Mouse (Mus musculus) layer of hippocampus, adult 9-10 months (tissue): Measurements from ENCODE around the gene Trim2.

Experiments
- DNase-seq: peaks from one replicate; pipeline ENCODE4 v3.0.0; 2022; ENCODE audit warnings: low spot score

Gene Trim2

DNA sequence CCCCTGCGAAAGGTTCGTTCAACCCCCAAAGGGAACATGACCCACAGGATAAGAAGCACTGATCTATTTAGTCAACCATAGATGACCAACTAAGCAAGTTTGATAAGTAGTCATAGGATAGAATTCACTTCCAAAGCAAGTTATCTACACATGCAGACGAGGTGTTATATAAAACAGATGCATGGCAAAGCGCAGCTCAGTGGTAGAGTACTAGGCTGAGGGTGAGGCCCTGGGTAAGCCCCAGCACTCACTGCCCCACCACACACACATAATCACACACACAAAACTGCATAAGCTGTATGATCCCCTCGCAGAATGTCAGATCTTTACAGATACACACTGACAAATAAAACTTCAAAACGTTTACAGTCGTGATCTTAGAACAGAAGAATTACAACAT is 170.2 kb downstream of the Trim2 start:
- no peak for DNase-seq

DNA sequence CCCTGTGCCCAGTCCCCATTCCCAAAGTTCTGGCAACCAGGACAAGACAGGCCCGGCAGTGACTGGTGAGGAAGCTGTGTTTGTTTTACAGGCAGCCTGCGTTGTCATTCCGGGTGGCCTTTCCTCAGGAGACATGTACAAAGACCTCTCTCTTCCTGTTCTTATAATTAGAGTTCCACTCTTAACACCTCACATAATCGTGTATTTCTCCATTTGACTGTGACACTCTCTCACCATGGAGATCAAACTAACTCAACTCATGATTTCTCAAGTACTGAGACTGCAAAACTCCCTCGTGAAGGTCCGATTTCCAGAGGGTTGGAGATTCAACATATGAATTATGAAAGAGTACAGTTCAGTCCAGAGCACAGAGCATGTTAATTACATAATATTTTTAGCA is 170.7 kb downstream of the Trim2 start:
- no peak for DNase-seq

DNA sequence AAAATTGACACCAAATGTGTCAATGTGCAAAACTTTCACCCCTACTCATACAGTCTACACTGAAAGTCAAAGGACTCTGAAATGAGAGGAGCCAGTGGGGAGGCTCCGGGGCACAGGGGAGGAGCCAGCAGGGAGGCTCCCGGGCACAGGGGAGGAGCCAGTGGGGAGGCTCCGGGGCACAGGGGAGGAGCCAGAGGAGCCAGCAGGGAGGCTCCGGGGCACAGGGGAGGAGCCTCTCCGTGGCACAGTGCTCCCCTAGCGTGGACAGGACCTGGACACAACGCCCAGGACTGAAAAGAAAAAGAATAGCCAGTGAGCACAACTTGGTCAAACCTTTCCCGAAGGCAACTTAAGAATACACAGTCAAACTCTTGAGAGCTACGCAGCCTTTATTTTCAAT is 171.3 kb downstream of the Trim2 start:
- DNase-seq = no peak

DNA sequence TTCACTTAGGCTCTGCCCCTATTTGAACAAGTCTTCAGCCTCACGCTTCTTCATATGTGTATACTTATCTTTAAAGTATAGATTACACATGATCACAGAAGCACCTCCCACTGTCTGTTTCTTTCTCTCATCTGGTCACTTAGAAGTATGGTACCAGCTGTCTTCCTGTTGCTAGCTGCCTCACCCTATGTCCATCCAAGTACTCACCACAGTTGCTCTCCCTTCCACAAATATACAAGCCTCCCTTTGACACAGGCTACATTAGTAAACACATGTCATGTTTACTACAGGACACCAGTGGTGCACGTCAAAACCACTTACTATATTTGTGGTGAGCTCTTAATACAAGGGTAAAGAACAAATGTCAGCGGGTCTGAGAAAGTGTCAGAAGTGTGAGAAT is 175.3 kb downstream of the Trim2 start:
- DNase-seq = no peak

DNA sequence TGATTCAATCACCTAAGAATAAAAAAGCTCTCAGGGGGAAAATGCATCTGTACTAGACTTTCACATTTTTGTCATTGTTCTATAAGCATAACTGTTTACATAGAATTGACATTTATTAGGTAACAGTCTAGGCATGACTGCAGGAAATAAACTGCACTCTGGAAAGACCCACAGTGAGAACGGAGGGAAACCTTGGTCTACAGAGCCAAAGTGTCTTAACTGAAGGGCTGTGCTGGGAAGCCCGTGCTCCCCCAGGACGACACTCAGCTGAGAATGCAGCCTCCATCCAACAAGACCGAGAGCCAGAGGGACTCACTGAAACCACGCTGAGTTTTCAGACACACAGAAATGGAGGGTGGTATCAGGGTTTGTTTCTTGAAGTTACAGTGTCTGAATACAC is 175.9 kb downstream of the Trim2 start:
- DNase-seq = no peak

DNA sequence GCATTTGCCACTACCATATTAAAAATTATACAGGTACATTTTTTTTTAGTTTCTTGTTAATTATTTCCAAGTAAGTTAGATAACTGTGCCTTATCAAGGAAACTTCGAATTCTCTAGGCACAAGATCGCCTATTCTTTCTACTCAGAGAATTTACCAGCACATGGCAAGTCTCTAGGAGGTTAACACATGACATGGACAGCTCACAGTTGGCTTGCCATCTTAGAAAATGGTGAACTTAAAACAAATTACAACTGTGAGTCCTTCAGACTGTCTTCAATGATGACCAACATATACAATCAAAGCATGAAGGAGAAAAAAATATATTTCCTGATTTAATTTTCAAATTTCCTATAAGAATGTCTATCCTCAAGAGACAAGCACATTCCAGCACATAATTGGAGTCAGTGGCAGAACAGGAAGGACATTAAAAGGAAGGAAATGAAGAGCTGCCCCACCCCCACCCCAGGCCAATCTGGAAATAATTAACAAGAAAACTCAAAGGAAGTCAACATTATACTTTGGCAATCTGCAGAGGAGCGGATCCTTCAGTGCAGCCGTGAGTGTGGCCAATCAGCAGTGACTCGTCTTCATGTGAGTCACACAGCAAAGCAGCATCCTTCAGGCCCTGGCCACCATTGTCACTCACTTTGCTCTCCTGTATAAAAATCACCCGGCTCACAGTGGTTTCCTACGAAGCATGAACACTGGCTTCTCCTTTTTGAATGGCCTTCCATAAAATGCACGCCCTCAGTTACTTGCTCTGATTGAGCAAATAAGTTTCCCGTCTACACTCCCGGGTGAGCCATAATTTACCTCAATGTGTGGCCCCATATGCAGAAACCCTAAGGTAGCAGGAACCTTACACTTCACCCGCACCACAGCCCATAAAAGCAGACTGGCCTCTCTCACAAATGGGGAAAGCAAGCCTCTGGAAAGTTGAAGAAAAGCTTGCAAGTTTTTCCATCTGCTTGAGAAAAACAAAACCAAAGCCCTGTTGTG is 177.5 kb downstream of the Trim2 start:
- no peak for DNase-seq

DNA sequence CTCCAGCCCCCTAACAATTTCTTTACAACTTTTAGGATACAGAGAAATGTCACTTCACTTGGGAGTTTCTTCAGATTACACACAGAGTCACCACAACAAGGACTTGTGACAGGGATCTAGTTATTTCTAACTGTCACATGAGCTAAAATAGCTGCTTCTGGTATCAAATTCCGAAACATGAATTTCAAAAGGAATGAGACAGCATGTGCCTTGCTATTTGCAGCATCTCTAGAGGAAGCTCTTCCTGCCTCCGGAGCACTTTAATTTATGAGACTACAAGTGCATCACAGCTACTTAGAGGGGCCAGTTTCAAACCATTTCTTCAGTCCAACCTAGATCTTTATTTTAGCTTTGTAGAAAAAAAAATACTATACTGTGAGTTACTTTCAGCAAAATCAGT is 179.2 kb downstream of the Trim2 start:
- no peak for DNase-seq

DNA sequence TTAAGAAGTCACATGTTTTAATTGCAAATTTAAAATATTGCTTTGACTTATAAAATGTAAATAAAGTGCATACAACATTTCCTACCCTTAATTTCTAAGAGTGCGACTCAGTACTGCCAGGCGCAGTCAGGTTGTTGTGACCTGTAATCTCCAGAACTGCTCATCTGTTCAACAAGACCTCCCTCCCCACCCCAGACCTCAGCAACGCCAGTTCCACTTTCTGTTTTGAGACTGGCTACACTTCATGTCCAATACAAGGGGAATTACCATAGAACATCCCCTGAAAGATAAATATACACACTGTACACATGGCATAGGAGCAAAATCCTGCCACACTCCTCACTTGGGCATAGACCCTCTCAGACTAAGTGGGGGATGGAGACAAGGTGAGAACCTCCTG is 180.0 kb downstream of the Trim2 start:
- no peak for DNase-seq

DNA sequence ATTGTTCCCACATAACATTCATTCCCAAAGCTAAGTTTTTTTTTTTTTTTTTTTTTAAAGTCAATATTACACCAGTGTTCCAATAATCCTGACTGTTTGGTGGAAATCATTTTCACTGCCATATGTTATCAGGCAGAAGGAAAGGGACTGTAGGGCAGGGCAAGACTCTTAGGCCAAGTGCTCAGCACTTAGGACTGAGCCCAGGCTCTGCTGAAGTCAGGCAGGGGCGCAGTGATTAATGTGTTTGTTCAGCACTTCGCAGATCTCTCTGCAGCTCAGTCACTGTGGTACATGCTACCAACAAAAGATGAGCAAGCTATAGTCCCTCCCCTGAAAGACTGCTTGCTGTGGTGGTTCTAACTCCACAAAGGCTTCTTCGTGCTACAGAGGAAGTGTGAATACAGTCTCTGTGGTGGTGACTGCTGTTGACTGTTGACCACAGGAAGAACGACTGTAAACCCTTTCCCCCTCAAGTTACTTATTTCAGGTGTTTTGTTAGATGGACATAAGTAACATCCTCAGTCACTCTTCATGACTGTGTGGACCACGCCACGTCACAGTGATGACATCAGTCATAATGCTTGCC is 180.9 kb downstream of the Trim2 start:
- DNase-seq = no peak

DNA sequence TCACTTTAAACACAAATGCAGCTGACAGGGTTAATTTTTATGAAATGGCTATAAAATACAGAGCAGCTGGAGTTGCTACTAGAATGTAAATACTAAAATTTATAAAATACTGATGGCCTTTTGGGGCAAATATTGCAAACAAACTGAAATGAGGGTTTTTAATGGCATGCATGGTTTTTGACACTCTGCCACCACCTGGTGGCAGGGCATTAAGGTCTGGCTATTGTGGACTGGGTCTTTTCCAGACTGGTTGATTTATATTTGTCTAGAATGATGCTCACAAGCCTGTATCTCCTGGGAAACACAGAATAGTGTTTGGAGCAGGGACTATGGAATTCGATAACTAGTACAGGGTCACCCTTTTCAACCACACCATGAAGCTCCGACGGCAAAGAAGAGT is 183.2 kb downstream of the Trim2 start:
- DNase-seq = no peak

DNA sequence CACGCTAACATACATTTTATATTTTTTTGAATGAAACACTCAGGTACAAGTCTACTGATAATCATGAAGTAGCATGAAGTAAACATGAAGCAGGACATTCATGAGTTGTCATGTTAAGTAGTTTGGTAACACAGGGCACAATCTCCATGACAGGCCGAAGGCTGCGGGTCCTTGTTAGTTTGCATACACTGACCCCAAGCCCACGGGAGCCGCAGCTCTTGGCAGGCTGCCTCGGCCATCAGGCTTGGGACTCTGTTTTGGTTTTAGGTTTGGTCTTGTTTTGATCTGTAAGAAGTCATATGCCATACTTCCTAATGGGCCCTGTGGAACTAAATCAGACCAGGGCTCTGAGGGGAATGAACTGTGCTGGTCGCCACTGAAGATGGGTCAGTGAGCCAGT is 188.0 kb downstream of the Trim2 start:
- no peak for DNase-seq

DNA sequence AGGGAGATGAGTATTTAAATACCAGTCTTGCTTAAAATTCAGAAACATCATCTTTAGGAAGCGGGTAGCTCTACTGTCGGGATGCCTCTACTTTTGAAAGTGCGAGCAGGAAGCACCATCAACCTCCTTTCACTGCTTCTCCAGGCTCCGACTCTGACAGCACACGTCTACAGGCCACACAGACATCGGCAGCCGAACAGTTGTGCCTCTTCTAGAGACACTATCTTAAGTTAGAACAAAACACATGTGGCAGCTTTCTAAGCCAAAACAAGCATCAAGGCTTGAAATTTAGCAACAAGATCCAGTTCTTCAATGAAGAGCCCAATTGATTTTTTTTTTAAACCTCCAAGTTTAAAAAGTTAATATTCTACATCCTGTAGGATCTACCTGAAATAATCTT is 188.5 kb downstream of the Trim2 start:
- no peak for DNase-seq
